Mouse (Mus musculus) small intestine, adult 2 months (tissue): ENCODE data around the gene Bace2. TPM values are rescaled to one million over a fixed set of nuclear protein-coding genes. Genes with fewer than 3 reads are reported as not detected.

Experiments used
- H3K27ac ChIP-seq: fragments of 200-500 bp; 2 replicates; pipeline ENCODE4 v1.5.1; 2012; ENCODE audit warnings: low read depth, low read length, control low read depth, inconsistent platforms; ENCODE audit not compliant: insufficient read depth
- H3K27me3 ChIP-seq: fragments of 200-500 bp; 2 replicates; pipeline ENCODE4 v1.6.1; 2012; ENCODE audit warnings: mild to moderate bottlenecking, moderate library complexity, low read length, inconsistent platforms; ENCODE audit not compliant: control insufficient read depth, insufficient read depth
- H3K36me3 ChIP-seq: fragments of 200-500 bp; 2 replicates; pipeline ENCODE4 v1.6.1; 2012; ENCODE audit warnings: mild to moderate bottlenecking, low read length, control low read depth, inconsistent platforms; ENCODE audit not compliant: control insufficient read depth, insufficient read depth
- H3K4me1 ChIP-seq: fragments of 200-500 bp; 2 replicates; pipeline ENCODE4 v1.6.1; 2012; ENCODE audit warnings: low read length, inconsistent platforms, mixed read lengths; ENCODE audit not compliant: control insufficient read depth, insufficient read depth, insufficient read length
- H3K4me3 ChIP-seq: fragments of 200-500 bp; 2 replicates; pipeline ENCODE4 v1.5.1; 2012; ENCODE audit warnings: low read depth, mild to moderate bottlenecking, control low read depth, inconsistent platforms, low read length, moderate library complexity
- CTCF ChIP-seq: fragments of 200-500 bp; IDR thresholded peaks from 2 replicates; pipeline ENCODE4 v1.5.1; 2012; ENCODE audit warnings: low read depth, mild to moderate bottlenecking, control low read depth, inconsistent platforms, low read length, moderate library complexity, mixed read lengths; ENCODE audit not compliant: insufficient replicate concordance, insufficient read length; ENCODE audit errors: extremely low read depth
- POLR2A ChIP-seq: fragments of 200-500 bp; IDR thresholded peaks from 2 replicates; pipeline ENCODE4 v1.6.1; 2012; ENCODE audit warnings: low read depth, mild to moderate bottlenecking, control low read depth, inconsistent platforms, low read length, moderate library complexity
- WGBS: fragments of 180-500 bp; shearing (Covaris S2); methylation state at CpG from one replicate; pipeline ENCODE4 v1.1.7; 2018; 5-methylcytosine and 5-hydroxymethylcytosine counted together
- polyA plus RNA-seq: library from polyadenylated mRNA; depleted of rRNA; stranded (reverse); fragments of >200 nt; gene quantifications from 2 replicates; pipeline ENCODE4 v1.2.3, GENCODE M21; 2012; rRNA removed

The Bace2 gene
- polyA plus RNA-seq, 1 experiment, result 2.0 TPM

- Histone ChIP-seq H3K4me1 (peaks cover 30% of the 10 kb centered on the region), H3K4me3 (no peak overlapping the region), H3K36me3 (peaks cover 37% of the 10 kb centered on the region), H3K27me3 (no peaks in the 10 kb centered on the region), H3K27ac (0 out of 2 replicates have a peak overlapping the region, but pooled peaks have one; percentile 69)
- no peak for TF ChIP-seq CTCF
- TF ChIP-seq POLR2A, result no peak
- 78% methylated on average over 2 of the region's 2 CpGs for WGBS
These were observed 118.1 kb downstream of the Bace2 start for GRCm38 (mm10) chr16:97474671-97475070.

- peak overlapping the region; percentile 69 for H3K27ac ChIP-seq
- H3K4me3 ChIP-seq, result no peak overlapping the region
- H3K4me1 ChIP-seq, result peaks cover 30% of the 10 kb centered on the region
- WGBS, result 39% methylated on average over 3 of the region's 3 CpGs
- no peaks in the 10 kb centered on the region for H3K27me3 ChIP-seq
- H3K36me3 ChIP-seq, result peaks cover 43% of the 10 kb centered on the region
- TF ChIP-seq CTCF (no peak), POLR2A (no peak)
These were observed 119.0 kb downstream of the Bace2 start for GRCm38 (mm10) chr16:97475581-97475980.

GRCm38 (mm10) chr16:97476524-97476923, 120.0 kb downstream of the Bace2 start:
- Histone ChIP-seq H3K4me3 (no peak overlapping the region), H3K27me3 (no peaks in the 10 kb centered on the region), H3K4me1 (peaks cover 30% of the 10 kb centered on the region), H3K27ac (peak overlapping the region; percentile 8; the same call in 1 of the 2 replicates), H3K36me3 (peaks cover 43% of the 10 kb centered on the region)
- 59% methylated on average over 1 of the region's 1 CpGs for WGBS
- no peak for TF ChIP-seq POLR2A
- TF ChIP-seq CTCF, result no peak

GRCm38 (mm10) chr16:97478655-97479054, 122.1 kb downstream of the Bace2 start:
- H3K4me3 ChIP-seq, result no peak overlapping the region
- no peaks in the 10 kb centered on the region for H3K27me3 ChIP-seq
- peaks cover 30% of the 10 kb centered on the region for H3K4me1 ChIP-seq
- peak overlapping the region; percentile 10; the same call in 1 of the 2 replicates for H3K27ac ChIP-seq
- H3K36me3 ChIP-seq, result peaks cover 36% of the 10 kb centered on the region
- WGBS, result 14% methylated on average over 2 of the region's 2 CpGs
- no peak for TF ChIP-seq POLR2A
- TF ChIP-seq CTCF, result no peak

GRCm38 (mm10) chr16:97492369-97492768, 135.8 kb downstream of the Bace2 start:
- H3K27ac ChIP-seq, result no peak overlapping the region

More at GRCm38 (mm10) chr16:97492369-97492768, 135.8 kb downstream of the Bace2 start:
- Histone ChIP-seq H3K4me1 (no peaks in the 10 kb centered on the region; the same call in 1 of the 2 replicates), H3K4me3 (no peak overlapping the region), H3K36me3 (peaks cover 16% of the 10 kb centered on the region), H3K27me3 (no peaks in the 10 kb centered on the region)
- TF ChIP-seq POLR2A (no peak), CTCF (no peak)
- WGBS, result 91% methylated on average over 1 of the region's 1 CpGs

Other genes starting within 250 kb of the Bace2 start
- 0.01 and 0.03 TPM in 2 replicates for gene Dscam, start 186.0 kb upstream of the Bace2 start, polyA plus RNA-seq
- gene Mx1, start 106.2 kb downstream of the Bace2 start, polyA plus RNA-seq, result 1.0 and 1.2 TPM in 2 replicates
- 64.5 and 78.2 TPM in 2 replicates for gene Fam3b, start 158.1 kb downstream of the Bace2 start, polyA plus RNA-seq